Mouse (Mus musculus) heart, postnatal 14 days (tissue): ENCODE results near the gene Plin4. TPM values are rescaled to one million over a fixed set of nuclear protein-coding genes. Genes with fewer than 3 reads are reported as not detected.
"Not testable (repeated sequence)": the region's sequence is repeated elsewhere in the genome, so short reads cannot be mapped to it uniquely, and the experiment has no call there.

Experiments
- DNase-seq, 2 experiments: peaks; one replicate each; pipeline ENCODE4 v3.0.0; 2021 to 2022
- intact Hi-C: fragments of 180-260 bp; cut with DNase I; formaldehyde crosslinking; loops from one replicate; pipeline ENCODE4 v1.15.1; 2025
- total RNA-seq, 2 experiments: library from RNA; stranded (reverse); gene quantifications; 2 replicates each; pipeline ENCODE4 v1.2.3; 2021

Gene Plin4
- total RNA-seq, 2 experiments from 2014 or later: 125 to 147 TPM

GRCm38 (mm10) chr17:56069066-56069465, 40.5 kb downstream of the Plin4 start:
- intact Hi-C loops: no loop called here
- DNase-seq: no peak

- intact Hi-C loops: no loop called here
- no peak for DNase-seq
Measured at GRCm38 (mm10) chr17:56066451-56066850, 43.2 kb downstream of the Plin4 start.

- intact Hi-C loops, DNase-seq: not testable (repeated sequence)
Measured at GRCm38 (mm10) chr17:56065715-56066114, 43.9 kb downstream of the Plin4 start.

GRCm38 (mm10) chr17:56062081-56062480, 47.5 kb downstream of the Plin4 start:
- intact Hi-C loops: no loop called here
- no peak for DNase-seq

GRCm38 (mm10) chr17:56057381-56058120, 52.1 kb downstream of the Plin4 start:
- intact Hi-C loops: no loop called here
- DNase-seq: no peak

- no peak for DNase-seq
Measured at GRCm38 (mm10) chr17:56055945-56056678, 53.5 kb downstream of the Plin4 start.

GRCm38 (mm10) chr17:56054938-56055337, 54.7 kb downstream of the Plin4 start:
- intact Hi-C loops: no loop called here
- DNase-seq: no peak

More at GRCm38 (mm10) chr17:56055945-56056678, 53.5 kb downstream of the Plin4 start:
- intact Hi-C loops: no loop called here

- intact Hi-C loops: no loop called here
- DNase-seq: no peak
Measured at GRCm38 (mm10) chr17:56051369-56051768, 58.2 kb downstream of the Plin4 start.

Other genes with a start within 250 kb of the Plin4 start
- 1 to 10 TPM; 3.4 to 4.3 TPM for gene Zfp119a, start 230.9 kb downstream of the Plin4 start, total RNA-seq
- gene Zfp959, start 217.7 kb downstream of the Plin4 start, total RNA-seq: 1 to 10 TPM; 4.6 to 5.3 TPM
- gene Zfp119b, start 160.3 kb downstream of the Plin4 start, total RNA-seq: 1 to 10 TPM; 3.3 to 4.1 TPM
- under 1 TPM; 0.63 to 0.81 TPM for gene Ebi3, start 157.2 kb downstream of the Plin4 start, total RNA-seq
- gene Yju2, start 150.7 kb downstream of the Plin4 start, total RNA-seq: 10 to 100 TPM; 10.8 to 12.6 TPM
- gene Shd, start 139.3 kb downstream of the Plin4 start, total RNA-seq: 1 to 10 TPM; 1.3 to 3.1 TPM
- under 1 TPM in 1 of 2 experiments, not detected in 1; 0.74 TPM for gene Fsd1, start 123.3 kb downstream of the Plin4 start, total RNA-seq
- gene Stap2, start 104.2 kb downstream of the Plin4 start, total RNA-seq: 10 to 100 TPM; 15.9 to 17.9 TPM
- 10 to 100 TPM; 44.1 to 49.9 TPM for gene Mpnd, start 104.1 kb downstream of the Plin4 start, total RNA-seq
- gene Sh3gl1, start 73.2 kb downstream of the Plin4 start, total RNA-seq: 10 to 100 TPM; 23.0 to 24.1 TPM
- gene Chaf1a, start 69.4 kb downstream of the Plin4 start, total RNA-seq: 1 to 10 TPM; 2.6 to 3.4 TPM
- gene Ubxn6, start 34.8 kb downstream of the Plin4 start, total RNA-seq: 10 to 100 TPM; 46.9 to 50.5 TPM
- 10 to 100 TPM; 37.3 to 39.8 TPM for gene Hdgfl2, start 30.2 kb downstream of the Plin4 start, total RNA-seq
- gene Plin5, start 7.8 kb upstream of the Plin4 start, total RNA-seq: 100 to 1,000 TPM; 154 to 166 TPM
- gene Lrg1, start 12.2 kb upstream of the Plin4 start, total RNA-seq: 10 to 100 TPM; 36.7 to 45.8 TPM
- 10 to 100 TPM; 14.5 to 14.7 TPM for gene Sema6b, start 30.5 kb upstream of the Plin4 start, total RNA-seq
- gene Tnfaip8l1, start 52.7 kb upstream of the Plin4 start, total RNA-seq: 1 to 10 TPM; 3.5 to 5.1 TPM
- gene Mydgf, start 74.1 kb upstream of the Plin4 start, total RNA-seq: 10 to 100 TPM; 33.2 to 34.6 TPM
- gene Dpp9, start 109.1 kb upstream of the Plin4 start, total RNA-seq: 10 to 100 TPM; 32.8 to 36.6 TPM
- 10 to 100 TPM; 90.4 to 94.6 TPM for gene Fem1a, start 147.0 kb upstream of the Plin4 start, total RNA-seq
- gene Ticam1, start 167.0 kb upstream of the Plin4 start, total RNA-seq: 10 to 100 TPM in 1 of 2 experiments, 1 to 10 TPM in 1; 9.5 to 11.4 TPM
- 100 to 1,000 TPM; 115 to 133 TPM for gene Plin3, start 183.1 kb upstream of the Plin4 start, total RNA-seq
- under 1 TPM in 1 of 2 experiments, not detected in 1; 0.36 TPM for gene Arrdc5, start 190.5 kb upstream of the Plin4 start, total RNA-seq
- gene Uhrf1, start 193.5 kb upstream of the Plin4 start, total RNA-seq: 10 to 100 TPM in 1 of 2 experiments, 1 to 10 TPM in 1; 4.8 to 12.2 TPM
- gene Kdm4b, start 216.3 kb upstream of the Plin4 start, total RNA-seq: 10 to 100 TPM; 44.3 to 44.9 TPM